Mouse (Mus musculus) liver, adult 2 months (tissue): Measurements from ENCODE around the gene Anapc16.

Experiments
- CTCF ChIP-seq: fragments of 200-500 bp; IDR thresholded peaks from 2 replicates; pipeline ENCODE4 v1.5.1; 2011; ENCODE audit warnings: low read depth, low read length, control low read depth
- POLR2A ChIP-seq: fragments of 200-500 bp; IDR thresholded peaks from 2 replicates; pipeline ENCODE4 v1.6.1; 2011; ENCODE audit warnings: low read length, control low read depth; ENCODE audit not compliant: insufficient read depth; ENCODE audit errors: extremely low read depth

DNA sequence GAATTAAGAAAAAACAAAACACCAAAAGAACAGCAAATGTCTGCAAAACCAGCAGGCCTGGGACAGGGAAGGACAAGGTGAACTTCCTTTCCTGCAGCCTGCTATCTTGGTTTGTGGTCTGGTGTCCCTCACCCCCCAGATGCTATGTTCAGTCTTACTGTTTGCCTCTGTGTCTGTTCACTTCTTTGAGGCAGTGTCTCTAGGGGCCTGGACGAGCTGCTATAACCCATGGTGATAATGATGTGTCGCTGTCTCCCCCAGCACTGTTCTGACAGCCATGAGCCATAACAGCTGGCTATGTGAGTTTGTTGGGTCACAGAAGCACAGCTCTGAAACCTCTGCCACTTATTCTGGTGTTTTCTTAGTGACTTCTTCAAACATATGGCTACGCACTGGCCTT lies 28.1 kb downstream of the Anapc16 start:
- TF ChIP-seq POLR2A (no peak), CTCF (no peak)
